Mouse (Mus musculus) G1E (cell line): ENCODE measurements around the gene Vill. TPM values are rescaled to one million over a fixed set of nuclear protein-coding genes. Genes with fewer than 3 reads are reported as not detected.

Source experiments
- ATAC-seq: 2 replicates; pipeline ENCODE4 v1.8.0; 2016; ENCODE audit warnings: mild to moderate bottlenecking; ENCODE audit not compliant: insufficient number of reproducible peaks, poor library complexity, low FRiP score, severe bottlenecking; ENCODE audit errors: extremely low read depth
- DNase-seq: peaks from one replicate; pipeline ENCODE4 v3.0.0; 2012; ENCODE audit warnings: low spot score
- H3K27me3 ChIP-seq: 2 replicates; pipeline ENCODE4 v1.6.1; 2012; ENCODE audit warnings: mild to moderate bottlenecking, low read length, inconsistent platforms; ENCODE audit not compliant: insufficient read depth
- H3K36me3 ChIP-seq: replicated peaks from 2 replicates; pipeline ENCODE3; 2012; ENCODE audit warnings: mild to moderate bottlenecking, inconsistent platforms
- H3K4me1 ChIP-seq: 2 replicates; pipeline ENCODE4 v1.6.1; 2012; ENCODE audit warnings: low read depth, low read length, inconsistent platforms, mixed read lengths; ENCODE audit not compliant: insufficient read depth
- H3K4me3 ChIP-seq: 2 replicates; pipeline ENCODE4 v1.5.1; 2012; ENCODE audit warnings: low read depth, mild to moderate bottlenecking, inconsistent platforms, low read length, moderate library complexity, mixed read lengths
- H3K9me3 ChIP-seq: replicated peaks from 2 replicates; pipeline ENCODE4 v1.6.1; 2012; ENCODE audit warnings: inconsistent platforms
- CTCF ChIP-seq: IDR thresholded peaks from 2 replicates; pipeline ENCODE4 v1.5.1; 2012; ENCODE audit warnings: low read depth, low read length, inconsistent platforms, mixed read lengths
- GATA1 ChIP-seq: IDR thresholded peaks from 2 replicates; pipeline ENCODE4 v1.6.1; 2012; ENCODE audit warnings: borderline replicate concordance, low read length, inconsistent platforms, mixed read lengths
- GATA2 ChIP-seq: IDR thresholded peaks from 2 replicates; pipeline ENCODE4 v1.6.1; 2012; ENCODE audit warnings: low read depth, low read length, inconsistent platforms, borderline replicate concordance
- POLR2AphosphoS5 ChIP-seq: IDR thresholded peaks from 2 replicates; pipeline ENCODE4 v1.6.1; 2012; ENCODE audit warnings: low read depth, low read length, inconsistent platforms; ENCODE audit not compliant: insufficient replicate concordance
- TAL1 ChIP-seq: conservative IDR thresholded peaks from 2 replicates; pipeline ENCODE4 v1.6.1; 2012; ENCODE audit warnings: low read depth, low read length, inconsistent platforms, mixed read lengths
- polyA plus RNA-seq: library from polyadenylated mRNA; stranded (reverse); fragments of >175 nt; gene quantifications from 2 replicates; pipeline ENCODE4 v1.2.3, GENCODE M21; 2012
- total RNA-seq, 2 experiments: library from RNA; stranded (forward) in 1 of 2; stranded (reverse) in 1 of 2; fragments of 200-1000 nt in 1 of 2; fragments of >200 nt in 1 of 2; fragmentation: Nextera tagmentation in 1 of 2; gene quantifications; 2 replicates each; pipeline ENCODE4 v1.2.3; 2014 to 2017

The Vill gene
- total and polyA plus RNA-seq, 3 experiments: not detected

GRCm38 (mm10) chr9:119092473-119093418 lies 40.2 kb downstream of the Vill start:
- Histone ChIP-seq H3K4me1 (no peaks in the 10 kb centered on the region), H3K9me3 (peaks cover 90% of the 10 kb centered on the region), H3K36me3 (no peaks in the 10 kb centered on the region), H3K27me3 (no peaks in the 10 kb centered on the region), H3K4me3 (peak overlapping the region; percentile 9; the same call in 1 of the 2 replicates)
- DNase-seq (no peak), ATAC-seq (no peak)
- TF ChIP-seq POLR2AphosphoS5 (no peak), GATA1 (no peak), CTCF (no peak), GATA2 (no peak), TAL1 (no peak)

- no peaks in the 10 kb centered on the region for H3K36me3 ChIP-seq
- TF ChIP-seq GATA2 (no peak), POLR2AphosphoS5 (no peak), GATA1 (no peak), TAL1 (no peak), CTCF (no peak)
- H3K4me1 ChIP-seq: no peaks in the 10 kb centered on the region
- H3K9me3 ChIP-seq: peaks cover 86% of the 10 kb centered on the region
- peak within 1 kb of the TSS; percentile 9; the same call in 1 of the 2 replicates for H3K4me3 ChIP-seq
- H3K27me3 ChIP-seq: no peaks in the 10 kb centered on the region
- DNase-seq (no peak), ATAC-seq (no peak)
Observed at GRCm38 (mm10) chr9:119093419-119094295, 41.1 kb downstream of the Vill start, which contains the start of gene Plcd1. Plcd1 (minus strand) TSS chr9:119093502.

DNA sequence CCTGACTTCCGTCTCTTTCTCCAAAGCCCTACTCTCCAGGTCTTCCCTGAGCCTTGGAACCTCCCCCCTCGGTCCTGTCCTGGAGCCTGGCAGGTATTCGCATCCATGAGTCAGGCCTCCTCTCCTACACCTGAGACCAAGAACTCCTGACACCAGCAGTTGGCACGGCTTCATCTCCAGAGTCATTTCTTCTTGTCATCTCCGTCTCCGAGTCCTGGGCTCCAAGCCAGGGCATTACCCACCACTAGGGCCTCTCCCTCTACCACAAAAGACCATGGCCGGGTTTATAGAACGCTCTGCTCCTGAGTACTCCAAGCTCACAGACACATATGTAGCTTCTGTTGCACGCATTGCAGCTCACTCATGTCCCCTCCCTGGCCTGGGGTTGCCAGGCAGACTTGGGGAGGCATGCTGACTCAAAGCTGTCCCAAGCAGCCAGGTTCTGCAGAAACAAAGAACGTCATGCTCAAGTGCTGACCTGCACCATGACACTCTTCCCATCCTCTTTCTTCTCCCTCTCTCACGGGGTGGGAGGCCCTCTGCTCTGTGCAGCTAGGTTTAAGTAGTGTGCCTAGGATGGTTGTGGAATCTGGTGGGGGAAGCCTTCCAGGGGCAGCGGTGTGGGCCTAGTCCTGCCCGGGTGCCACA lies 42.0 kb downstream of the Vill start:
- H3K4me1 ChIP-seq: no peaks in the 10 kb centered on the region
- H3K27me3 ChIP-seq: no peaks in the 10 kb centered on the region
- H3K36me3 ChIP-seq: no peaks in the 10 kb centered on the region
- ATAC-seq (no peak), DNase-seq (no peak)
- H3K4me3 ChIP-seq: no peak overlapping the region
- TF ChIP-seq GATA2 (no peak), GATA1 (no peak), CTCF (no peak), TAL1 (no peak), POLR2AphosphoS5 (no peak)
- peaks cover 81% of the 10 kb centered on the region for H3K9me3 ChIP-seq

DNA sequence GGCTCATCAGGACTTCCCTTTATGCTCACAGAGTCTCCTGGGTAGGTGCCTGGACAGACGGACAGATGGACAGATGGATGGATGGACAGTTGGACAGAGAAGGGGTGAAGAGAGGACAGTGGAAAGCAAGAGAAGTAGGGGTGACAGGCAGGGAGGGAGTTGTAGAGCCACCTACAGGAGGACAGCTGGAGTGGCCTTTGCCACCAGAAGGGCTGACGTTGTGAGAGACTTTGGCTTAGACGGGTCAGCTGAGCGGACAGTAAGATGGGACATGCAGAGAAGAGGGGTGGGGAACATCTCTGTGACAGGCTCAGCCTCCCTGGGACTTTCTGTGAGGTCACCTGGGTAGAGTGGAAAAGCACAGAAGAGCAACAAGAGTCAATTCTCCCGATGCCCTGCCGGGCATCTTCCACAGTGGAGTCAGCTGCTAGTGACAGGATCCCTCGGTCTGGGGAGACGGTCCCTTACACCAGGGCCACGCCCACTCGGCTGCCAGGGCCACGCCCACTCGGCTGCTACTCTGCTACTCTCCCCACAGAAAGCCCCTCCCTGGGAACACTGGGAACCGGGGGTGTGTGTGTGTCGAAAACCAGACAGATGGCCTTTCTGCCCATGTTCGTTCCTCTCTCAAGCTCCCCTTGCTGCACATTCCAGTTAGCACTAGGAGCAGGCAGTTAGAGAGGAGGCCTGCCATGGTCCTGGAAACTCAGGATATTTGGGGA lies 47.8 kb downstream of the Vill start:
- H3K4me1 ChIP-seq: no peaks in the 10 kb centered on the region
- TF ChIP-seq POLR2AphosphoS5 (no peak), GATA1 (no peak), TAL1 (no peak), GATA2 (no peak), CTCF (no peak)
- H3K9me3 ChIP-seq: peaks cover 75% of the 10 kb centered on the region
- no peak overlapping the region for H3K4me3 ChIP-seq
- H3K27me3 ChIP-seq: no peaks in the 10 kb centered on the region; the same call in 1 of the 2 replicates
- ATAC-seq: no peak
- H3K36me3 ChIP-seq: no peaks in the 10 kb centered on the region
- no peak for DNase-seq

- Histone ChIP-seq H3K9me3 (peaks cover 73% of the 10 kb centered on the region), H3K36me3 (no peaks in the 10 kb centered on the region), H3K27me3 (no peaks in the 10 kb centered on the region; the same call in 1 of the 2 replicates), H3K4me3 (no peak within 1 kb of the TSS; the same call in 1 of the 2 replicates), H3K4me1 (no peaks in the 10 kb centered on the region)
- TF ChIP-seq TAL1: no peak
- TF ChIP-seq GATA1: no peak
- no peak for TF ChIP-seq POLR2AphosphoS5
- no peak for TF ChIP-seq GATA2
- no peak for TF ChIP-seq CTCF
- DNase-seq (no peak), ATAC-seq (no peak)
Observed at GRCm38 (mm10) chr9:119101992-119102782, 49.6 kb downstream of the Vill start, which contains the start of gene Dlec1. Dlec1 (plus strand) TSS chr9:119102478.
